Mouse (Mus musculus) thymus, adult 18-20 months (tissue): ENCODE results near the gene Dmrtc2.

Source experiments
- DNase-seq, 2 experiments: peaks; one replicate each; pipeline ENCODE4 v3.0.0; 2022; ENCODE audit warnings: mixed read lengths in 2 of 2

Dmrtc2 gene

GRCm38 (mm10) chr7:24902630-24903443 is 33.0 kb downstream of the Dmrtc2 start, which contains the start of gene Arhgef1:
Arhgef1 (plus strand) TSS chr7:24902912.
- peak; percentile 68 to 73 for DNase-seq

- DNase-seq = no peak
These were observed 33.6 kb downstream of the Dmrtc2 start for GRCm38 (mm10) chr7:24903444-24903825.

GRCm38 (mm10) chr7:24904070-24904483 is 34.2 kb downstream of the Dmrtc2 start:
- peak; percentile 97 to 98 for DNase-seq

GRCm38 (mm10) chr7:24904936-24905335 is 35.1 kb downstream of the Dmrtc2 start:
- peak in 1 of 2 experiments; percentile 56 for DNase-seq

GRCm38 (mm10) chr7:24906551-24906950 is 36.7 kb downstream of the Dmrtc2 start:
- DNase-seq = peak in 1 of 2 experiments; percentile 46

GRCm38 (mm10) chr7:24907211-24907748 is 37.4 kb downstream of the Dmrtc2 start:
- DNase-seq = peak; percentile 75 to 85

DNA sequence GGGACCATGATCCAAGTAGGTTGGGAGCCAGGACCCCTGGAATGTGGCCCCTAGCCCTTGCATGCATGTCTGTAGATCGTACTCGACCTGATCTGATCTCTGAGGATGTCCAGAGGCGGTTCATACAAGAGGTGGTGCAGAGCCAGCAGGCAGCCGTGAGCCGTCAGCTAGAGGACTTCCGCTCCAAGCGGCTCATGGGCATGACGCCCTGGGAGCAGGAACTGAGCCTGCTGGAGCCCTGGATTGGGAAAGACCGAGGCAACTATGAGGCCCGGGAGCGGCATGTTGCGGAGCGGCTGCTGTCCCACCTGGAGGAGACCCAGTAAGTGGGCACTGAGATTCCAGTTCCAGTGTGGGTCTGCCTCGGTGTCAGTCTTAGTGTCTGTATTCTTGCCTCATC is 42.6 kb downstream of the Dmrtc2 start:
- no peak for DNase-seq

GRCm38 (mm10) chr7:24918763-24919323 is 49.0 kb downstream of the Dmrtc2 start:
- no peak for DNase-seq

DNA sequence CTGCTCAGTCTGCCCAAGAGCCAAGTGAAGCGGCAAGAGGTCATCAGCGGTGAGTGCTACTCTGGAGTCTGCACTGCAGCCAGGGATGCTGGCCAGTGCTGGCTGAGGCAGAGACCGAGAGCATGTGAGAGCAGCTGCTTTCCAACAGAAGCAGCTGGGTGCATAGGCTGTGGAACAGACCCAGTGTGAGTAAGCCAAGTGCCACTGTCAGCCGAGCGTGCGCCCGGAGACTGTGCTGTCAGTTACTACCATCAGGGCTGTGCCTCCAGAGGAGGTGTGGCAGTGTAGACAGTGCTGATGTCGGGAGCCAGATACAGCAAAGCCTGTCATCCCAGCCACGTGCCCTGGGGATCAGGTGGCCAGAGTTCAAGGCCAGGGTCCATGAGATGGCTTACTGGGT is 49.9 kb downstream of the Dmrtc2 start:
- DNase-seq = no peak
